Mouse (Mus musculus) heart, postnatal 0 days (tissue): Measurements from ENCODE around the gene Srrm3.

Source experiments
- CTCF ChIP-seq: IDR thresholded peaks from 2 replicates; pipeline ENCODE4 v1.5.1; 2016; ENCODE audit warnings: antibody characterized with exemption, control low read depth, low read depth
- EP300 ChIP-seq: IDR thresholded peaks from 2 replicates; pipeline ENCODE4 v1.6.1; 2016; ENCODE audit warnings: antibody characterized with exemption, low read depth

DNA sequence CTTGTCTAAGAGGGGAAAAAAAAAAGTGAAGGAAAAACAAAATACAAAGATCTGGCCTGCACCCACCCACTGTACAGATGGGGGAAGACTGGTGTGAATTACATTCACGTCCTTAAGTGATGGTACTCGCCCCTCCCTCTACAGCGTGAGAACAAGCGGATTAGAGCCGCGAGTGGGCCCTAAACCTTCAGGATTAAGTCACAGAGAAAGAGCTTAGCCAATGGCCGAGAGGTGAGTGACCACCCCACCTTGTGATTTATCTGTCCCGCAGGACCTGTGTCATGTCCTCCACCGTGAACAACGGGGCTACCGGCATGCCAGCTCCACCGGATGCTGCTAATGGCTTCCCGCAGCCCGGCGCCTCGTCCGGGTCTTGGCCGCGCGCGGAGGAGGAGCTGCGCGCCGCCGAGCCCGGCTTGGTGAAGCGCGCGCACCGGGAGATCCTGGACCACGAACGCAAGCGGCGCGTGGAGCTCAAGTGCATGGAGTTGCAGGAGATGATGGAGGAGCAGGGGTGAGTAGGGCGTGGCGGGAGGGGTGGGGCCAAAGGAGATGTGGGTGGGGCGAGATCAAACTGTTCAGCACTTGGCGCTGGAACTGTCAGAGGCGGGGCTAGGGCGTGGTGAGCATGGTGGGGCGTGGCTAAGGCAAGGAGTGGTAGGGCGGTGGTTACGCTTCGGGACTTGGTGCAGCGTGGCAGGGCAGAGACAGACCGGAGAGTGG is 28.2 kb downstream of the Srrm3 start:
- no peak for TF ChIP-seq EP300
- no peak for TF ChIP-seq CTCF
